Mouse (Mus musculus) left cerebral cortex, adult 18-20 months (tissue): ENCODE measurements around the gene Atp2b4. TPM values are rescaled to one million over a fixed set of nuclear protein-coding genes. Genes with fewer than 3 reads are reported as not detected.

Experiments used
- DNase-seq, 2 experiments: peaks; one replicate each; pipeline ENCODE4 v3.0.0; 2021 to 2022; ENCODE audit warnings: low spot score in 2 of 2, mixed read lengths in 1 of 2
- microRNA-seq, 2 experiments: library from miRNA; unstranded; fragments of <30 nt; microRNA quantifications; one replicate each; pipeline ENCODE4 v1.2.0; 2021
- total RNA-seq, 2 experiments: library from RNA; stranded (reverse); gene quantifications; 2 replicates each; pipeline ENCODE4 v1.2.3; 2021

Atp2b4 gene
- total RNA-seq, 2 experiments from 2014 or later = 221 to 267 TPM

- peak; percentile 53 to 58 for DNase-seq
Observed at GRCm38 (mm10) chr1:133660466-133661202, 140.2 kb downstream of the Atp2b4 start, which contains the start of gene Zbed6. TSS of gene Zbed6 (minus strand) at chr1:133660885.

GRCm38 (mm10) chr1:133658878-133659277, 142.0 kb downstream of the Atp2b4 start:
- no peak for DNase-seq

- DNase-seq = no peak
Observed at GRCm38 (mm10) chr1:133656811-133657210, 144.0 kb downstream of the Atp2b4 start.

- no peak for DNase-seq
Observed at GRCm38 (mm10) chr1:133653033-133653432, 147.8 kb downstream of the Atp2b4 start.

GRCm38 (mm10) chr1:133650288-133651055, 150.4 kb downstream of the Atp2b4 start:
- no peak for DNase-seq

Small RNA genes lying within 50 kb of the gene (microRNA-seq; reads per million reads assigned to microRNA genes)
- gene Mir6903 = 0 to 0.42 reads per million in 2 experiments

Other genes starting within 250 kb of the Atp2b4 start
- gene Snrpe, start 190.8 kb downstream of the Atp2b4 start, total RNA-seq = 10 to 100 TPM; 58.7 to 64.4 TPM
- gene Zbed6, start 140.2 kb downstream of the Atp2b4 start, total RNA-seq = 1 to 10 TPM; 8.3 TPM
- 10 to 100 TPM; 23.9 to 27.1 TPM for gene Gm38394, start 139.7 kb downstream of the Atp2b4 start, total RNA-seq
- gene Lax1, start 110.9 kb downstream of the Atp2b4 start, total RNA-seq = under 1 TPM in 1 of 2 experiments, not detected in 1; 0.40 TPM
- gene Optc, start 107.0 kb upstream of the Atp2b4 start, total RNA-seq = 1 to 10 TPM in 1 of 2 experiments, under 1 TPM in 1; 0.75 to 1.6 TPM
- gene Prelp, start 120.4 kb upstream of the Atp2b4 start, total RNA-seq = 10 to 100 TPM; 12.1 to 13.1 TPM
- gene Fmod, start 236.2 kb upstream of the Atp2b4 start, total RNA-seq = 10 to 100 TPM; 27.5 to 28.4 TPM